Mouse (Mus musculus) CH12.LX (cell line): ENCODE data around the gene 2610042L04Rik. TPM values are rescaled to one million over a fixed set of nuclear protein-coding genes. Genes with fewer than 3 reads are reported as not detected.
"Not testable (repeated sequence)": the region's sequence is repeated elsewhere in the genome, so short reads cannot be mapped to it uniquely, and the experiment has no call there.

Source experiments
- DNase-seq: peaks from one replicate; pipeline ENCODE4 v3.0.0-alpha.2; 2013; ENCODE audit errors: extremely low read depth
- H3K27ac ChIP-seq: 2 replicates; pipeline ENCODE4 v1.5.1; 2012; ENCODE audit warnings: low read depth, mild to moderate bottlenecking, control low read depth, moderate library complexity; ENCODE audit not compliant: insufficient read depth
- H3K27me3 ChIP-seq: replicated peaks from 2 replicates; pipeline ENCODE3; 2012; ENCODE audit warnings: inconsistent platforms
- H3K36me3 ChIP-seq, 2 experiments: replicated peaks in 1 of 2; 2 replicates each; pipeline versions ENCODE3 to v1.6.1; 2012; ENCODE audit warnings: inconsistent platforms in 1 of 2, low read length in 1 of 2, mild to moderate bottlenecking in 1 of 2, mixed read lengths in 1 of 2, moderate library complexity in 1 of 2; ENCODE audit not compliant: control insufficient read depth in 1 of 2, insufficient read depth in 1 of 2
- H3K4me1 ChIP-seq, 2 experiments: 2 replicates each; pipeline ENCODE4 v1.6.1; 2012; ENCODE audit warnings: inconsistent platforms in 1 of 2, moderate library complexity in 1 of 2; ENCODE audit not compliant: insufficient read depth in 2 of 2, control insufficient read depth in 1 of 2
- H3K4me2 ChIP-seq: 2 replicates; pipeline ENCODE4 v1.6.1; 2012; ENCODE audit warnings: low read depth, mild to moderate bottlenecking, control low read depth; ENCODE audit not compliant: poor library complexity, insufficient read depth, severe bottlenecking
- H3K4me3 ChIP-seq, 3 experiments: fragments of 150-350 bp in 1 of 3; sonication (generic) in 1 of 3; replicated peaks in 1 of 3; 2 replicates each; pipeline versions ENCODE3 to v1.5.1; 2011 to 2012; ENCODE audit warnings: low read depth in 2 of 3, low read length in 2 of 3, mild to moderate bottlenecking in 2 of 3, moderate library complexity in 2 of 3, control low read depth in 1 of 3, improper control_type of control experiment in 1 of 3, inconsistent platforms in 1 of 3, mixed read lengths in 1 of 3; ENCODE audit not compliant: poor library complexity in 1 of 3
- H3K79me2 ChIP-seq: replicated peaks from 2 replicates; pipeline ENCODE4 v1.6.1; 2012; ENCODE audit warnings: mild to moderate bottlenecking, moderate library complexity; ENCODE audit not compliant: control insufficient read depth, poor library complexity, insufficient read depth, severe bottlenecking; ENCODE audit errors: extremely low read depth
- H3K9ac ChIP-seq: 2 replicates; pipeline ENCODE4 v1.6.1; 2012; ENCODE audit warnings: low read depth, mild to moderate bottlenecking, control low read depth, moderate library complexity; ENCODE audit not compliant: insufficient read depth
- H3K9me3 ChIP-seq: replicated peaks from 2 replicates; pipeline ENCODE3; 2012; ENCODE audit warnings: low read length, inconsistent platforms, mixed read lengths
- dilution Hi-C: fragments of 300-500 bp; cut with MboI; formaldehyde crosslinking; loops from 2 replicates; pipeline ENCODE4 v1.14.3; 2020; ENCODE audit warnings: low sequenced_read_pairs; ENCODE audit not compliant: extremely low pct_unique_long_range_greater_than_20kb, extremely low pct_ligation_motif_present
- in situ Hi-C: fragments of 300-500 bp; cut with MboI; formaldehyde crosslinking; loops from 3 replicates; pipeline ENCODE4 v1.14.3; 2019; ENCODE audit warnings: low sequenced_read_pairs, low pct_ligation_motif_present, low pct_unique_long_range_greater_than_20kb, mixed read lengths
- polyA plus RNA-seq: library from polyadenylated mRNA; unstranded; fragments of >175 nt; gene quantifications from 2 replicates; pipeline ENCODE4 v1.2.1, GENCODE M21; 2012; ENCODE audit warnings: low read depth; ENCODE audit not compliant: insufficient read length
- total RNA-seq, 2 experiments: library from RNA; depleted of rRNA; stranded (reverse); fragments of 300-350 nt in 1 of 2; fragments of >200 nt in 1 of 2; gene quantifications; 2 replicates each; pipeline ENCODE4 v1.2.3; 2012 to 2014

The 2610042L04Rik gene
- total and polyA plus RNA-seq, 3 experiments = not detected

DNA sequence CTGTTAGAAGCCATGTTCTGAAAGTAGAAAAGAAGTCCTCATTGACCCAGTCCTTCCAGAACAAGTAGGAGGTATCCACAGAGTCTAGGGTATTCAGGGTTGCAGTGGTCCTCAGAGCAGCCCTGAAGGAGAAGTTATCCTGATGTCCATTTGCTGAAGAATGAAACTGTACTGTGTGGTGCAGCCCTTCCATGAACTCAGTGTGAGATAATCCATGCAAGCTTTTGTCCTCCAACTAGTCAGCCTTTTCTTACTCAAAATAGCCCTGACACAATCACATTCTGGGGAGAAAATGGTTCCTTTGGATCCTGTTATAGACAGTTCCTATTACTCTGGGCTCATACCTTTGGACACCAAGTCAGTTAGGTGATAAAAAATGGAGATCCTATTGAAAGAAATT lies 69.3 kb downstream of the 2610042L04Rik start:
- H3K9me3 ChIP-seq, H3K36me3 ChIP-seq, DNase-seq, H3K4me1 ChIP-seq, H3K4me2 ChIP-seq, H3K27me3 ChIP-seq, H3K4me3 ChIP-seq, H3K9ac ChIP-seq, H3K79me2 ChIP-seq, H3K27ac ChIP-seq, in situ Hi-C loops, dilution Hi-C loops: not testable (repeated sequence)

Other genes with a start within 250 kb of the 2610042L04Rik start
- gene Gm8108, start 224.2 kb upstream of the 2610042L04Rik start, total RNA-seq (2012; rRNA removed) = not detected in 2 replicates
- 0.15 TPM in 1 of 2 replicates, not detected in the other for gene Gm8108, start 224.2 kb upstream of the 2610042L04Rik start, total RNA-seq (2014; rRNA removed)
- gene Gm8108, start 224.2 kb upstream of the 2610042L04Rik start, polyA plus RNA-seq = not detected in 2 replicates
- not detected in 2 replicates for gene Gm3127, start 169.7 kb upstream of the 2610042L04Rik start, total RNA-seq (2012; rRNA removed)
- not detected in 2 replicates for gene Gm3127, start 169.7 kb upstream of the 2610042L04Rik start, total RNA-seq (2014; rRNA removed)
- not detected in 2 replicates for gene Gm3127, start 169.7 kb upstream of the 2610042L04Rik start, polyA plus RNA-seq
- gene Gm2974, start 152.2 kb upstream of the 2610042L04Rik start, total RNA-seq (2012; rRNA removed) = not detected in 2 replicates
- gene Gm2974, start 152.2 kb upstream of the 2610042L04Rik start, total RNA-seq (2014; rRNA removed) = not detected in 2 replicates
- gene Gm2974, start 152.2 kb upstream of the 2610042L04Rik start, polyA plus RNA-seq = not detected in 2 replicates
- gene Gm3138, start 85.1 kb upstream of the 2610042L04Rik start, total RNA-seq (2012; rRNA removed) = not detected in 2 replicates
- gene Gm3138, start 85.1 kb upstream of the 2610042L04Rik start, total RNA-seq (2014; rRNA removed) = not detected in 2 replicates
- not detected in 2 replicates for gene Gm3138, start 85.1 kb upstream of the 2610042L04Rik start, polyA plus RNA-seq
- not detected in 2 replicates for gene Gm3149, start 17.5 kb upstream of the 2610042L04Rik start, total RNA-seq (2012; rRNA removed)
- gene Gm3149, start 17.5 kb upstream of the 2610042L04Rik start, total RNA-seq (2014; rRNA removed) = not detected in 2 replicates
- gene Gm3149, start 17.5 kb upstream of the 2610042L04Rik start, polyA plus RNA-seq = not detected in 2 replicates
- gene Gm3159, start 62.8 kb downstream of the 2610042L04Rik start, total RNA-seq (2012; rRNA removed) = not detected in 2 replicates
- gene Gm3159, start 62.8 kb downstream of the 2610042L04Rik start, total RNA-seq (2014; rRNA removed) = not detected in 2 replicates
- not detected in 2 replicates for gene Gm3159, start 62.8 kb downstream of the 2610042L04Rik start, polyA plus RNA-seq
- not detected in 2 replicates for gene Gm3164, start 80.7 kb downstream of the 2610042L04Rik start, total RNA-seq (2012; rRNA removed)
- not detected in 2 replicates for gene Gm3164, start 80.7 kb downstream of the 2610042L04Rik start, total RNA-seq (2014; rRNA removed)
- gene Gm3164, start 80.7 kb downstream of the 2610042L04Rik start, polyA plus RNA-seq = not detected in 2 replicates
- gene Gm3173, start 96.2 kb downstream of the 2610042L04Rik start, total RNA-seq (2012; rRNA removed) = not detected in 2 replicates
- not detected in 2 replicates for gene Gm3173, start 96.2 kb downstream of the 2610042L04Rik start, total RNA-seq (2014; rRNA removed)
- not detected in 2 replicates for gene Gm3173, start 96.2 kb downstream of the 2610042L04Rik start, polyA plus RNA-seq
- not detected in 2 replicates for gene Gm3182, start 147.0 kb downstream of the 2610042L04Rik start, total RNA-seq (2012; rRNA removed)
- gene Gm3182, start 147.0 kb downstream of the 2610042L04Rik start, total RNA-seq (2014; rRNA removed) = not detected in 2 replicates
- not detected in 2 replicates for gene Gm3182, start 147.0 kb downstream of the 2610042L04Rik start, polyA plus RNA-seq
- gene Gm3047, start 220.6 kb downstream of the 2610042L04Rik start, total RNA-seq (2012; rRNA removed) = not detected in 2 replicates
- gene Gm3047, start 220.6 kb downstream of the 2610042L04Rik start, total RNA-seq (2014; rRNA removed) = not detected in 2 replicates
- gene Gm3047, start 220.6 kb downstream of the 2610042L04Rik start, polyA plus RNA-seq = not detected in 2 replicates